Mouse (Mus musculus): ENCODE data around the gene Slc1a7.

Slc1a7 gene

DNA sequence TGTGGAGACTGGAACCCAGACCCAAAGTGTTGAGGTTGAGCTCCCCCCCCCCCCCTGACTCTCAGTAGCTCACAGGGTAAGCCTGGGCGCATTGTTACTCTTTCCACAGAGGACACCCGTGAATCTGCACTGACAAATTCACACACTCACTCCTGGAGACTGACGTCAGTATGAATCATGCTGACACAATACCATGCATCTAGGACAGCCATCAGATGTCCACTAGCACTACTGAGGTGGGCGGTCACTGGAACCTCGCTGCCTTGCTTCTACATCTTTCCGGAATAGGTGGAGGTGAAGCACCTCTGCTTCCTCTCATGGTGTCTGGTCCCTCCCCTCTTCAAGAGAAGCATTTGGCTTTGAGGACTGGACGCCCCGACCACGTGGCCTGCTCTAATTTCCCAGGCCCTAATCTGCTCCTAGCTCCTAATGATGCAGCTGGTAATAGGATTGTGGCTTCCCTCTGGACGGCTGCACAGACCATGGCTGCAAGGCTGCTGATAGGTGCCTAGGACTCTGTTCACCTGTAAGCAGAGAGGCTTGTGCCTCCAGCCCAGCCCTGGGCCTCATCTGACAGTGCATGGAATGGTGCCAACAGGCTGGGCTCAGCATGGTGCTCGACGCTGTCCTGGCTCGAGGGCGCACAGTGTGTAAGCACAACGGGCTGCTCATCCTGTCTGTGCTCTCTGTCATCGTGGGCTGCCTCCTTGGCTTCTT, at the start of gene Slc1a7:
Gene Slc1a7 (plus strand): TSS at position 367 of the 717 bp plus-strand sequence.
- no peak for DNase-seq (ENCODE audit: low spot score)

DNA sequence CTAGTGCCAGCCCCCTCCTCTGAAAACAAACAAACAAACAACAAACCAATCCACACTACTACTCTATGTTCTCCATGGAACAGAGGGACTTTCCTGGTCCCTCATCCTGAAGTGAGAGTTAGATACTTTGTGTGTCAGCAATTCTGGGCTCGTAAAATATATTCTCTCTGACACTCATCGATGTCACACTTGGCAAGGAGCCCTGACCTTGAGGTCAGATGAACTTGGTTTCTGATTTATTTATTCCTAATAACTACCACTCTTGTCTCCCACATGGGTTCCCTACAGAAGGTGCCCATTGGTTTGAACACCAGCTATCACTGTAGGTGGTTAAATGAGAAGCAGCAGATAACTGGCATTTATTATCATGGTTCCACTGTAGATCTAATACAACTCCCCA, 47.8 kb upstream of the Slc1a7 start:
- no peak for DNase-seq (ENCODE audit: low spot score)

DNA sequence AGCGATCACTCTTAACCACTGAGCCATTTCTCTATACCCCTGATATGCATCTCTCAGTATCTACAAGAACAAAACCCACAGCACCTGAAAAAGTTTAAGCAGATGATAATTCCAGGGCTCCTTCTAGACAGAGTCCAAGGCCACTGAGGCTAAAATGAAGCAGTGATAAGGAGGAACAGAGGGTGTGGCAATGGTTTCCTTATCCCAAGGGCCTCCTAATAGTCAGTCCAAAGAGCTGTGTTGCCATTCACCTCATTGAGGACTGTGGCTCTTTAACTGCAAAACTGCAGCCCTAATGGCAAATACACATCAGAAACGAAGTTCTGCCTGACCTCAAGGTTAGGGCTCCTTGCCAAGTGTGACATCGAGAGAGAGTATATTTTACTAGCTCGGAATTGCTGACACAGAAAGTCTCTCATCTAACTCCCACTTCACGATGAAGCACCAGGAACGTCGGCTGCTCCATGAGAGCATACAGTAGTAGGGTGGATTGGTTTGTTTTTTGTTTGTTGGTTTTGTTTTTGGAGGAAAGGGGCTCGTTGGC, 46.9 kb upstream of the Slc1a7 start:
- peak; percentile 25 for DNase-seq (ENCODE audit: low spot score)

DNA sequence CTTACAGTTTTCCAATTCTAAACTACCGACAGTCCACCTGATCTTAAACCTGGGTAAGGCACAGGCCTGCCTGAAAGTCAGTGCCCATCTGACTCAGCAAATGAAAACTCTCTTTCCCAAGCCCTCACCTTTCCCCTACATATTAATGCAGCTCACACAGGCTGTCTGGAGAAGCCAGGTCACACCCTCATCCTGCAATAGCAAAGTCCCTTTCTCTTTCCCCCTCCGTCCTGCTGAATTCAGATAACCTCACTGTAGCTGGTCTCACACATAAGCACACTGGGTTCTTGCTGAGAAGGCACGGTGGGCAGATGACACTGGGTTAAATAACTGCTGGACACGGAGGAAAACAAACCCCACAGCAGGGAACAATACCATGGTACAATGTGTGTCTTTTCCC, 46.2 kb upstream of the Slc1a7 start:
- peak; percentile 33 for DNase-seq (ENCODE audit: low spot score)

DNA sequence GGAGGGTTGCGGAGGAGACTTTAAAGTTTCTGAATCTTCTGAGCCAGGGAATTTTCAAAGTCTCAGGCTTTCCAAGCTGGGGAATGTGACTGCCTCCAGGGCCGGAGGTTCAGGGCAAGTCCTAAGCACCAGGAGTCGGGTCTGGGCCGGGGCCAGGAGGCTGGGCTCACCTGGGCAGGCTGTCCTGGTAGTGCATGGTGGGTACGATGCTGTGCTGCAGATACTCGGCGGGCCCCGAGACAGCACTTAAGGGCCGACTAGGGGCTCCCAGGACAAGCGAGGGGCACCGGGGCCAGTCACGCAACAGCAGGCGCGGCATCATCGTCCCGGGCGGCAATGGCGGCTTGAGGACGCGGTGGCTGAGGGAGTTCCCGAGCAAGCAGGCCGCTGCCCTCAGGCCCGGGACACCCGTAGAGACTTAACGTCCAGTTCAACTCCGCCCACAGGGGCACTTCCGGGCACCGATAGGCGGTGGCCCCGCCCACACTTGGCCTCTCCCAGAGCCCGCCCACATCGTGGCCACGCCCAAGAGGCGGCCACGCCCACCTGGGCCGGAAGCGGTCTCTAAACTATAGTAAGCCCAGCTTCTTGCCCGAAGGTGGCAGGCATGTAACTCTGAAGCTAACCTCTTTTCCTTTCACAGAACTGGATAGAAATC, 44.9 kb upstream of the Slc1a7 start, which contains the start of gene Cpt2:
Gene Cpt2 (minus strand): TSS at position 466 of the 658 bp plus-strand sequence.
- DNase-seq (ENCODE audit: low spot score), result peak; percentile 95

DNA sequence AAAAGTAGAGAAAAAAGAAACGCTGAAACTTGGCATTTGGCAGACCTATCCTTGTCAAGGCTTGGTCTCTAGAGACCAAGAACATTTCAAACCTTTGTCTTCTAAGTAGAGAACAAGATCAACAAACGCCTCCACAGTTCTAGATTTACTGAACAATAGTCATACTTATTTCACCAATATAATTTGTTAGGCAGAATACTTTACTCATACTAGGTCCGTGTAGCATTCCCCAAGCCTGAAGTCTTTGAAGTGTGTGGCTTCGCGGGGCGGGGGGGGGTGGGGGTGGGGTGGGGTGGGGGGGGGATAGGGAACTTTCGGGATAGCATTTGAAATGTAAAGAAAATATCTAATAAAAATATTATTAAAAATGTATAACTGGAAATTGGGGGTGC, 44.3 kb upstream of the Slc1a7 start:
- no peak for DNase-seq (ENCODE audit: low spot score)

DNA sequence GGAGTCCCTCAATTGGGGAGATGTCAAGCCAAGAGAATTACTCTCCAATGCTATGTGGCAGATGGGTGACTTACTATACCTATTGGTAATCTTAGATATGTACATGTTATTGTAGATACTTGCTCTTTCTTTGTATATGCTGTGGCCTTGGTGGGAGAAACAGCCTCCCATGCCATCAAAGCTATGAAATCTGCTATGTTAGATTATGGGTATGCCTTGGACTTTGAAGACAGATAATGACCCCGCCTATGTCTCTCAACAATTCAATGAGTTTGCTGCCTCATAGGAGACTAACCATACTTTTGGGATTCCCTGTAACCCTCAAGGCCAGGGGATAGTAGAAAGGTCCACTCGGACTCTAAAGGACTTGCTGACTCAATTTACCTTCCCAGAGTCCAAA, 39.9 kb upstream of the Slc1a7 start:
- peak; percentile 22 for DNase-seq (ENCODE audit: low spot score)

DNA sequence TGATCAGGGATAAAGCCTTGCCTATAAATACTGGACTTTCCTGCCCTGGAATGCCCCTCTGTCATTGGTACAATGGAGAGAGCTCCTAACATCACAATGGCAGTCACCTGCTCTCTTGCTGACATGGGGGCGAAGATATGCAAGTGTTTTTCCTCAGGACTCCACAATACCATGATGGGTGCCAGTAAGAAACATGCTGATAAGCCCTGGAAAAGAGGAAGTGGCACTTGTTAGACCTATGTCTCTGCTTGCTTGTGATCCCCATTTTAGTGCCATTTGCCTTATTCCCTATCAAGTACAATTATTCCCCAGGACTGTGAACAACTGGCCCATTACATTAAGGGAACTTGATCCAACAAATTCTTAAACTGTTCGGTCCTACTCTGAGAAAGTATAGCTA, 39.4 kb upstream of the Slc1a7 start:
- no peak for DNase-seq (ENCODE audit: low spot score)

DNA sequence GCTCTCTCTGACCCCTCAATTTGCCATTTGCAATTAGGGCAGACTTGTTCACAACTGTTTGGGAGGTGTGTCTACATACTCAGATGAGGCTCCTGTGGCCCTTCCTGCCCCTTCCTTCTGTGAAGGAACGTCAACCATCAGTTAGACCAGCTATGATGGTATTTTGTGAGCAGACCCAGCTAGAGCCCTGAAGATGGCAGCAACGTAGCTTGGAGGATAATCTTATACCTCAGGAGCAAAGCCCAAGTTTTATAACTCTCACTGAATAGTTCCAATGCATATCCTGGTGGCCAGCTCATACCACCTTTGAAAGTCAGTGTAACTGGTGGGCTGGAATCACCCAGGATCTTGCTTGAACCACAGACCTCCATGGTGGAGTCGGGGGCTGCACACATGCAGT, 36.7 kb upstream of the Slc1a7 start:
- no peak for DNase-seq (ENCODE audit: low spot score)

DNA sequence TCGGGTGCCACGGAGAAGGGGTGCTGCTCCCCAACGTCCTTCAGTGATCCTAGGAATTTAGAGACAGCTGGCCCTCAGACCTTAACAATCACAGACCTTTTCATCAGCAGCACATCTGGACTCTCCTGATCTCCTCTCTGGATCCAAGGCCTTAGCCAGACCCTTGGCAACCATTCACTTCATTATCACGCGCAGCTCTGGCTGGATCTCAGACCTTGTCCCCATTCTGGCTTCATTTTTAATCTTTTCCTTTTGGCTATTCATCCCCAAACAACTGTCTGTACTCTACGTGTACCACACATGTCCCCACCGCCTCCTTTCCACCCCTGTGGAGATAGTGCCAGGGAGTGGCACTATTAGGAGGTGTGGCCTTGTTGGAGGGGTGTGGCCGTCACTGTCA, 34.9 kb upstream of the Slc1a7 start:
- DNase-seq (ENCODE audit: low spot score), result no peak

DNA sequence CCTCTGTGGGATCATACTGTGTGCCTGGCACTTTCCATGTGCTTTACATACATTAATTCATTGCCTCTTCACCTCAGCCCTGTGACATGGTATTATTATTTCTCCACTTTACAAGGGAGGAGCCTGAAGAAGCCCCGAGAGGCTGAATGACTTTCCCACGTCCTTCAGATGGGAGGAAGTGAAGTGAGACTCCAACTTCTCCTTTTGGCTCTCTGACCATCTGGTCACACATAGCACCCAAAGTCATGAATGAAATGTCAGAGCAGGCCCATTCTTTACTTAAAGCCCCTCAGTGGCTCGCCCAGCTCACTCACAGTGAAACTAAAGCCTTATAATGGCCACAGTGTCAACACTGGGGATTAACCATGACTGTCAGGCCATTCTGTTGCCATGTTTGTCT, 32.9 kb upstream of the Slc1a7 start:
- no peak for DNase-seq (ENCODE audit: low spot score)

DNA sequence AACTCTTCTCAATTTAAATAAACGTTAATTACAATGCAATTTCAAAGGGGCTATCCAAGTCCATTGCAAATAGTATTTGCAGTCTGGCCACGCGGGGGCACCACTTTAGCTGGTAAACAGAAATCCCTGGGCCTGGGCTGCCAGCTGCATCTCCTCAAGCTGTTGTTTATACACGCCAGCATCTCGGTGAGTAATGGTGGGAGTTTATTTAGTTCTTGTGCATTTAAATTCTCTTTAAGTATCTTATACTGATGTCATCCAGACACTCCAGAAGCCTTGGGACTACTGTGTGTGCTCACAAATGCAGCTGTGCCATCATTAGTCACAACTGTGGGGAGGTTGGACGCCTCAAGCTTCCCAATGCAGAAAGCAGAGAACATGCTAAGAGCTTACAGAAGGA, 30.8 kb upstream of the Slc1a7 start:
- DNase-seq (ENCODE audit: low spot score), result no peak

DNA sequence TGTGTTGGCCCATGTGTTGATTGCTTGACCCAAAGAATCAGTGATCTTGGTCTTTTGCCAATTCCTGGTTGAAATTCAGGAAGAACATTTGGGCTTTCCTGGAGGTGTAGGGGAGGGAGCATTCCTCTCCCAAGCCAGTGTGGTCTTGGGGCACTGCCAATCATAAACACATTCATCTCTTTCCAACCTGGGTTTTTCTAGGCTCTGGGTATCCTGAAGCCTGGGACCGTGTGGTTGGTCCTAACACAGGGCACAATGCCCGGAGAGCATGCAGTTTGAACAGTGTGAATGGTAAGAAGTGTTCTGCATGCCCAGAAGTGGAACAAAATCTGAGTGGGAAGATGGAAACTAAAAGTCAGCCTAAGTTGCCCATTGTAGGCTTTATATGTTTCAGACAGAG, 30.0 kb upstream of the Slc1a7 start:
- DNase-seq (ENCODE audit: low spot score), result no peak

DNA sequence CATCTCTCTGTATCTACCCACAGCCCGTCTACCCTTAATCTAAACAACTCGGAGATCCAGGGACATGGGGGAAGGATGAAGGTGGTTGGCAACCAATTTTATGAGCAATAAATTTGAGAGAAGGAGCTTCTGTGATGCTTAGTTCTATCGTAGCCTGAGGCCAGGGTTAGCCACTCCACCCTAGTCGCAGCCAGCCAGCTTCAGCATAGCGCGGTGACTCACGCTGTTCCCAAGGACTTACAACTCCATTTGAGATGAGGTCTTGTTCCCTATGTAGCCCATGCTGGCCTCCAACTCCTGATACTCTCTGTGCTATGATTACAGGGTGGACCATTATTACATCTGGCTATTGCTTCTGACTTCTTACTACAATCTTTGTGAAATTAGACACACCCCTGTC, 25.4 kb upstream of the Slc1a7 start:
- no peak for DNase-seq (ENCODE audit: low spot score)

DNA sequence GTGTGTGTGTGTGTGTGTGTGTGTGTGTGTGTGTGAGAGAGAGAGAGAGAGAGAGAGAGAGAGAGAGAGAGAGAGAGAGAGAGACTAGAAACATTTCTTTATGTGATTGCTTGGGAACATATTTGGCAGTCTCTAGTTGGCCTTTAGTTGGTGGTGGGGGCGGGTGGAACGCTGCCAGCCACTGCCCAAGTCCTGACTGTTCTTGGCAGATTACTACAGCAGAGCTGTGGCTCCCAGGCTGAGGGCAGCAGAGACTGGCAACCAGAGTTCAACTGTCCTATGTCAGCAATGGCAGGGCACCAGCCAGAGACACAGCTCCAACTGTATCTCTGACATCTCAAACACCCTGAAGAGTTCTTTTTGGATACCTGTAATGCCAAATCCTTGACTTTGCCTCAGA, 24.0 kb upstream of the Slc1a7 start:
- no peak for DNase-seq (ENCODE audit: low spot score)

DNA sequence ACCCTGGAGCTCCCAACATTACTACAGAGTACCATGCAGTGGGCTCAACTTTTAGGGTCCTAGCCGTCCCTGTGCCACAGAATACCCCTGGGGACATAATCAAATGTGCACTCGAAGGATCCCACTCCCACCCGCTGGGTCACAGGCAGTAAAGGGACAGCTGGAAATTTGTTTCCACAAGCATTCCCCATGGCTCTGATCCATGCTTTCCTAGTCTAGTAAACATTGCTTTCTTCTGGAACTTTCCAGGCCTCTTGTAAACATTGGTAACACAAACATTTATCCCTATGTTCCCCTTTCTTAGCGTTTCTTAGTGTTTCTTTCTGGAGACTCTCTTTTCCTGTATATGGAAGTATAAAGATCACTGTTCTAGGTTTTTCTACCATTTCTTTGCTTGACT, 18.2 kb upstream of the Slc1a7 start:
- DNase-seq (ENCODE audit: low spot score), result no peak

DNA sequence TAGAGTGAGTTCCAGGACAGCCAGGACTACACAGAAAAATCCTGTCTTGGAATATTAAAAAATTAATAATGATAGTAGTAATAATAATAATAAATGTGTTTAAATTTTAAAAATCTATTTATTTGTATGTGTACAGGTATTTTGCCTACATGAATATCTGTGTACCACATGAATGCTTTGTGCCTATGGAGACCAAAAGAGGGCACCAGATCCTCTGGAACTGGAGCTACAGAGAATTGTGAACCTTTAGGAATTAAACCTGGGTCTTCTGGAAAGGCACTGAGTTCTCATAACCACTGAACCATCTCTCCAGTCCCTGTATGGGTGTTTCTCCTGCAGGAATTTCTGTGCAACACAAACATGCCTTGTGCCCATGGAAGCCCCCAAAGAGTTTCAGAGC, 15.3 kb upstream of the Slc1a7 start:
- no peak for DNase-seq (ENCODE audit: low spot score)

DNA sequence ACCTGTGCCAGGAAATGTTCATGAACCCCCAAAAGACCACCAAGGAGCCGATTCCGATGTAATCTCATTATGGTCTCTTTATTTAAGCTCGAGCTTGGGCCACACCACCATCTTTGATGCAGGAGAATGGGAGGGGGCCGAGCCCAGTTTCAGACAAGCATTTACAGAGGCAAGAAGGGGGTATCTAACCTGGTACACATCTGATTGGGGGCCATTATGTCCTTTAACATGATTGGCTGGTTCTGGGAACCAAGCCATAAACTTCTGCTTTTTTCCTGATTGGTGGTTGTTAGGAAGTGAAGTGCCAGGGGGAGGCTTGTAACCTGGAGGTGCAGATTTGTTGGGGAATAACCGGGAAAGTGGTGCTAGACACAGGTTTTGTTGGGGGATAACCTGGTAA, 12.4 kb upstream of the Slc1a7 start:
- DNase-seq (ENCODE audit: low spot score), result no peak

DNA sequence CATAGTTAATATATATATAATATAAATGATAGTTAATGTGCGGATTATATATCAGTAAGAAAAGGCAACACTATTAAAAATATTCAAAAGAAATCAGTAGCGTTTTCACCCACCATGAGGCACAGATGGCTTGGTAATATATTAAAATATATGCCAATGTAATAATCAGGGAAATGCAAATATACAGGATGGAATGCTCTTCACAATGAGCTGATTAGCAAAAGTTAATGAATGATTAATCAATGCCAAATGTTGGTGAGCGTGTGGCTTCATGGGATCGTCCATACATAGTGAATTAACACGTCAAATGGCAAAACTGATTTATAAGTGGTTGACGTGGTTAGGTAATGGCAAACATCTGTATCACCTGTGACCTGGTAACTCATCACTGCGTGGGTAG, 9.6 kb upstream of the Slc1a7 start:
- no peak for DNase-seq (ENCODE audit: low spot score)

DNA sequence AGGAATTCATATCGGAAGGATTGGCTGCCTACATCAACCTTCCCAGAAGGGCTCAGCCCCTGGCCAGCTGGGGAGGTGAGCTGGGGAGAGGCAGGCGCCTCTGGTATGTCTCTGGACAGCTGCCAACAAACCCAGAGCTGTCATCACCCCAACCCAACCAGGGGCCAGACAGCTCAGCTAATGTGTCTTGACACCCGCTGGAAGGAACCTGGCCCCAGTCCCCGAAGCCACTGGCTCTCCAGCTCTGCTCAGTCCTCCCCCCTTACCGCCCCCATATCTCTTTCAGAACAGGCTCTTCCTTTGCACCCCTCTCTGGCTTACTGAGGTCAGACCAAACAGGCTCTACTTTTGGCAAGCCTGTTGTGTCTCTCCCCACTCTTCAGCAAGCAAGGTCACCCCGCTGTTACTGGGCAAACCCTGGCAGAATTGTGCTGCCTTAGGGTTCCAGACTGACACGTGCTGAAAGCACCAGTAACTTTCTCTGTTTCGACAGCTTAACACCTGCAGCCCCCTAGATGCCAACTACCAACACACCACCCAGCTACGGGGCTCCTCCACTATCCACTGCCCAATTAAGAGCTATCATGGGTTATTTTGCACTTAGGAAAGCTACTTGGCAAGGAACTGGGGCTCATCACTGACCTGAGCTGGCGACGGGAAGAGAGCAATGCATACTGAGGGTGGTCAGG, 5.9 kb upstream of the Slc1a7 start:
- no peak for DNase-seq (ENCODE audit: low spot score)

DNA sequence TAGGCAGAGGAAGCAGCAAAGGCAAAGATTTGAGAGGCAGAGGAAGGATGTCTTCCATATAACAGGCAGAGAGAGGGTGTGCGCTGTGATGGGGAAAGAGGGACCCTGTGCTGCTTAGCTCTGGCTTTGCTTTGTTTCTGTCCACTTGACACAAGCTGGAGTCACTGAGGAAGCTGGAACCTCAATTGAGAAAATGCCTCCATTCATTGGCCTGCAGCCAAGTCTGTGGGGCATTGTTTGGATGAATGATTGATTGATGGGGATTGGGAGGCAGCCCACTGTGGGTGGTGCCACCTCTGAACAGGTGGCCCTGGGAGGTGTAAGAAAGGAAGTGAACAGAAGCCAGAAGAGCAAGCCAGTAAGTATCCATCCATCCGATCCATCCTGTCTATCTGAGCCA, 5.3 kb upstream of the Slc1a7 start:
- no peak for DNase-seq (ENCODE audit: low spot score)

DNA sequence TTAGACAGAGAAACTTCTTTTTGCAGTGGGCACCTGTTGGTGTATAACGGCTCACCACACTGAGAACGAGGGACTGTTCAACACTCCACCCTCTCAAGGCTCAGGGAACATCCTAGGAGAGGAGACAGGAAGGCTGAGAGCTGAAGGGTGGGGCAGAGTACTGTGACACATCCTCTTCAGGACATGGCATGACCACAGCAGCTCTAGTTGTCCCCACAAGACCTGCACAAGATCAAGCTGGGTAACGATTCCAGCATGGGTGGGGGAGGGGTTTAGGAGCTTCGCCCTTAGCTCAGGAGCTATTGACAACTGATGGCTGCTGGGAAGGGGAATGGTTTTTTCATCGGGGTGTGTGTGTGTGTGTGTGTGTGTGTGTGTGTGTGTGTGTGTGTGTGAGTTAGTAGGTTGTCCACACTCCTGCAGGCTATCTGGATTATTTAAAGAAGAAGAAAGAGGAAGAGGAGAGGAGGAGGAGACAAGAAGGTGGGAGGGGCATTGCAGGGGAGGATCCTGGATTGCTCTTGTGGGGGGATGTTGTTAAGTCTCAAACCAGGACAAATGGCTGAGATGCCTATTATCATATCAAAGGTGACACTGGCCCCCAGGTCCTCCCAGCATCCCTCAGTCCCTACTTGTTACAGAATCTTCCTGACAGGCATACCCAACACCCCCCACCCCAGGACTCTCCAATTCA, 1.6 kb upstream of the Slc1a7 start:
- DNase-seq (ENCODE audit: low spot score), result no peak

DNA sequence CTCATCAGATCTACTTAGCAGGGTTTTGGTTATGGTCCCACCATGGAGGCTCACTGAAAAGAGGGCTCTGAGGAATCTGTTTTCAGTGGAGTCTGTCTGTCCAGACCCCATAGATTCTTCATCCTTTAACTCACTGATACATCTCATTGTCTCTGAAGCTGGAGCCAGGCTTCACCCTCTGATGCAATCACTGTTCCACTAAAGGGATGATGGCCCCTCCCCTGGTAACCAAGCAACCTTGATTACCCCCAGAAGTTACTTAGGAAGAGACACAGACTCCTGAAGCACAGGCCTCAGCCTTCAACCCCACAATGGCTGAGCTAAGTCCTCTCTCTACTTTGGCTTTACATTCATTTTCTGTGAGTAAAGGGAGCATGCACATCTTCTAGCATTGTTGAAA, 1.6 kb downstream of the Slc1a7 start:
- DNase-seq (ENCODE audit: low spot score), result no peak

Data from c-Kit-positive CD71-positive TER-119-positive erythroid progenitor cells, embryonic 14.5 days (primary cell).